Mouse (Mus musculus): Measurements from ENCODE around the gene Ccdc190.
A peak's percentile ranks its signal among the peaks of the same experiment; 100 is the strongest.

Gene Ccdc190

DNA sequence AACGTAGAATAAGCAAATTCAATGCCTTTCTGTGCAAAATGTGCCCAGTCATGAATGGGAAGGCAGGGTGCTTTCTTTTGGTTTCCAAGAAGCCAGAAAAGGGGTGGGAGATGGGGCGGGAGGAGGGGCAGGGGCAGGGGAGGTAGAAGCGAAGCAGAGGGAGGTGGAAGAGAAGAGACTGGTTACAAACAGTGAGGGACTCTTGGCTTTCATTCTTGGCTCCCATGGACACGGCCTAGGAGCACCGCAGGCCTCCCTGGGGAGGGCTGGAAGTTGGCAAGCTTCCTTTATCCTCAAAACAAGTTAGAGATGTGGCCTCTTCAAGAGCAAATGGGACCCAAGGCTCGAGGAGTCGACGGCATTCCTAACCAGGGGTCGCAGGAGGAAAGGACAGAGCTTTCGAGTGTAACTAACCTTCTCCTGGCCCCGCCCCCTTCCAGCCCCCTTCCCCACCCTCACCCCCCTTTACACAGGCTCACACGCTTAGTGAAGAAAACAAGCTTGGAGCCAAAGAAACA lies at the start of gene Ccdc190:
TSS of gene Ccdc190 (plus strand) at position 195 of the 518 bp plus-strand sequence.
- DNase-seq = peak; percentile 40 to 48

DNA sequence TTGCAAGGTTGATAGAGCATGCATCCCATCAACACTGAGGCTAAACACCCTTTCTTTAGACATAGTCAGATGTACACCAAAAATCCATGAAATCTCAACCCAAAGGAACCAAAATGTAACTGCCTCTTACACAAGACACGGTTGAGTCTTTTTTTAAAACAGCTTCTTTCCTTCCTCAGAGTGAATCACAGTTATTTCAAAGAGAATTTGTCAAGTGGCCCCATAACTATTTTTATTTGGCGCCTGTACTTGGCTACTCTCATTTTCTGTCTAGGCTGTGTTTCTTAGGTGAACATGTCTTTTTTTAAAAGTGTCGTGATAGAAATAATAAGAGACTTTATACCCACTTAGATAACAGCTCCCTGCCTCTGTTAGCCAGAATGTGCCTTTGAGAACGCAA lies 49.4 kb upstream of the Ccdc190 start:
- no peak for DNase-seq

DNA sequence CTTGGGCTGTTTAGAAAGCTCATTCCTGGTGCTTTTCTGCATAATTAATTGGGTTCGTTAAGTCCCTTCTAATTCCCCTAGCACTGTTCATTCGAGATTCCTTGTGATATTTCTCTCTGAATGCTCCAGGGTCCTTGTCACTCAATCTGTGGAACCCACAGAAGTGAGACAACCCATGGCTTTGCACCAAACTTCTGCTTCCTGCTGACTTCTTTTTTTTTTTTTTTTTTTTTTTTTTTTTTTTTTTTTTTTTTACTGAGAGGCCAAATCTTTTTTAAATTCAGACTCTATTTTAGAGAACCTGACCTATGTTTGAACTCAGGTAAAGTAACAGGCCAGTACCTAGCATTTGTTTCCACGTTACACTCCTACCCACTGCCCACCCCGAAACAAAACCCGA lies 48.3 kb upstream of the Ccdc190 start:
- DNase-seq = no peak

DNA sequence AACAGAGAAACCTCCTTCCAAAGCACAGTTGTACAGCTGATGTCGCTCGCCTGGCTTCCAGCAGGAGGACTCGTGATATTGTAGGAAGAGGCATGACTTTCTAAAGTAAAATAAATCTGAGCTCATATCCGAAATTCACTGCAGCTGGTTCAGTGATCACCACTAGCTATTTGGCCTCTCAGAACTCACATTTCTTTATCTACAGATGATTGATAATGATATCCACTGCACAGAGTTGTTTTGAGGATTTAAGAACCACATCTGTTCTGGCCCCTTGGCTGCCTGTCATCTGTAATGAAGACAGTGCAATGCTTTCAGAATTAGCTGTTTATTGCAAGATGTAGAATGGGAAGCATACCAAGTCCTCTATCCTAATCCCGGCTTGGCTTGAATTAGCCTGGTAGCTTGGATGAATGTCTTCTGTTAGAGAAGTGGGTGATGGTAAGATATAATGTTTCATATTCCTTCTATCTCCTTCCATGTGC lies 45.3 kb upstream of the Ccdc190 start:
- DNase-seq = no peak

DNA sequence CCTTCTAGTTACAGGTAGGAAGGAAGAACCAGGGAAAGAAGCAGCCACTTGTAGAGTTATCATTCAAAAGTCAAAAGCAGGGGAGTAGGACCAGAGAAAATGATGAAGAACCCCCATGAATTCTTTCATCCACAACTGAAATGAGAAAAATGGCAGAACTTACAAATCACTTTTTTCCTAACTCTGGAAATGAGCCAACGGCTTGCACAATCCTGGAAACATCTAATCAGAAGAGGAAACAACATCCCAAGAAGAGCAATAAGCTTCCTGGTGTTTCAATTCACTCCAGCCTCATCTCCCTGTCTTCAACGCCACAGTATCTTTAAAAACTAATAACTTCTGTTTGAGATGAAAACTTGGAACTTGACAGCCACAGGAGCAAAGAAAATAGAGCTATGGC lies 39.2 kb upstream of the Ccdc190 start:
- DNase-seq = no peak

DNA sequence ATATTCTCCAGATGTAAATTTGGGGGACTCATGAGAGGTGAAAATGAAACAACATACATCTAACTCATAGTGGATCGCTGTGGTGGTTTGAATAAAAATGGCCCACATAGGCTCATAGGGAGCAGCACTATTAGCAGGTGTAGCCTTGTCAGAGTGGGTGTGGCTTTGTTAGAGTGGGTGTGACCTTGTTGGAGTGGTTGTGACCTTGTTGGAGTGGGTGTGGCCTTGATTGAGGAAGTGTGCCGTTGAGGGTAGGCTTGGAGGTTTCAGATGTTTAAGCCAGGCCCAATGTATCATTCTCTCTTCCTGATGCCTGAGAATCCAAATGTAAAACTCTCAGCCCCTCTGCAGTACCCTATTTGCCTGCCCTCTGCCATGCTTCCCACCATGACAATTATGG lies 34.5 kb upstream of the Ccdc190 start:
- DNase-seq = no peak

DNA sequence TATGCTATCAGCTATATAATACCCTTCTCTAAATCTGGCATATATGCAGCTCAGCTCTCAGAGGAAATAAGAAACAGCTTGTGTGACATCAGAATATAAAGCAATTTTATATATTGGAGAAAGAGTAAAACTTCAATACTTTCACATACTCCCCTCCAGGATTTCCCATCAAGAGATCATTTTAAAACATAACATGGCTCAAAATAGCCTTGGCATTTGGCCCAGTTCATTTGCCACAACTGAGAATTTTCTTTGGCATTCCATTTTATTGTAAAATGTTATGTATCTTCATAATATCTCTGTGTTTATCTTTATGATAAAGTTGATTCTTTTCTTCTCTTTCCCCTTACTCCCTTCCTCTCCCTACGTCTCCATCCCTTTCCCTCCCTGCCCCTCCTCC lies 32.8 kb upstream of the Ccdc190 start:
- DNase-seq = no peak

DNA sequence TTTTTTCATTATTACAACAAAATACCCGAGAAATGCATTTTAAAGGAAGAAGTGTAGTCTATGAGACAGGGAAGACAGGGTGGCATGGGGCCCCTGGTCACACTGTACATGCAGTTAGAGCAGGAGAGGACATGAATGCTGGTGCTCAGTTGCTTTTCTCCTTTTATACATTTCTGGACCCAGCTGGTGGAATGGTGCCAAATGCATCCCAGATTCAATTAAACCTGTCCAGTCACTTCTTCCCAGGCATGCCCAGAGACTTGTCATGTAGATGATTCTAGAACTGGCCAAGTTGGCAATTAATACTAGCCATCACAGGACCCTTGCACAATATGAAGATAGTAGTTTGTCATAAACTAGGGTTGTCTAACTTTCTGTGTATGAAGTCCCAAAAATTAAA lies 30.5 kb upstream of the Ccdc190 start:
- DNase-seq = no peak

DNA sequence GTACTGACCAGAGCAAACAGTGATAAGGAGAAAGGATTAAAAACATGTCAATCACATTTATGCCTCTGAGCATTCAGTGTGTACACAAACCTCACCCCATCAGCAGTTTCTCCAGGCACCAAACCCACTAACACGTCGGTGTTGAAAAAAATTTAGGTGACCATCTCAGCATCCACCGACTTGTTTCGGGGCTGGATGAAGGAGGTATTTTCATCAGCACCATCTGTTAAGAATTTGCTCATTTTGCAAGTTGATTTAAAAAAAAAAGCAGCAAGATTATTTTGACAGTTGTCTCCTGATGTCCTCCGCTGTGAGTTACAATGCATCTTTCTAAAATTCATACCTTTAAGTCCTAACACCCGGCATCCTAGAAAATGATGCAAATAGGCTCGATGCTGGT lies 29.8 kb upstream of the Ccdc190 start:
- DNase-seq = no peak

DNA sequence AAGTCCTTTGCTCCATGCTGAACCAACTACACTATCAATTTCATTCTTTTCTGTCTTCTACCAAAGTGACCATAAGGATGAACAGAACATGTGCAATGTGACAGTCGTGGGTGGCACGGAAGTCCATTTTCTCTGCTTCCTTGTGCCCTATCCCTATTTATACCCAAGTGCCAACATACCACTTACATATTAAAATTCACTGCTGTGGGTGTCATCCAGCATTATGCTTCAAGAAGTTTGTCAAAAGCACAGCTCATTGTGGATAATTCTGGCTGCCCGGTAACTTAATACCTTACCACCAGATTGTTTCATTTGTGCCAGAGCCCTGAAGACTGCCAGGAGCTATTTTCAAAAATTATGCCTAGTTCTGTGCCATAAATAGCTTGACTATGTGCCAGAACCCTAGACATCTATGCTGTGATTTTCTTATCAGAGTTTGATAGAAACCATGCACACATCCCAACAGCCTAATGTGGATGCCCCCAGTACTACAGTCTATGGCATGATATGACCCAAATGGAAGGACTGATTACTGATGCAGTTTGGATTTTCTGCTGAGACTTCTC lies 27.6 kb upstream of the Ccdc190 start:
- DNase-seq = no peak

DNA sequence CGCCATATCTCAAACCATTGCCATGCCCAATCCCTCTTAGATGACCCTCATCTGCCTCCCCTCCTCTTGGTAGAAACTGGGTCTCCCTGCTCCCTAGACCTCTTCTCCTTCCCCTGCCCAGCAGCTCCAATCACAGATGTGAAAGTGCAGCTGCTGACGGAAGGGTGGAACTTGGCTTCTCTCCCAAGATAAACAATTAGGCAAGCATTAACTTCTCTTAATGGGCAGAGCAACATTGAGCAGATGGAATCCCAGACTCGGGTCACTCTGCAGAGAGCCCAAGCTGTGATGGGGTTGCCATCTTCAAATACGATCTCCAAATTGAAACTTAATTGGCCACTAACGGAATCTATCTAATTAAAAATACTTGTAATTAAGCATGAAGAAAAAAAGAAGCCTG lies 19.3 kb upstream of the Ccdc190 start:
- DNase-seq = no peak

DNA sequence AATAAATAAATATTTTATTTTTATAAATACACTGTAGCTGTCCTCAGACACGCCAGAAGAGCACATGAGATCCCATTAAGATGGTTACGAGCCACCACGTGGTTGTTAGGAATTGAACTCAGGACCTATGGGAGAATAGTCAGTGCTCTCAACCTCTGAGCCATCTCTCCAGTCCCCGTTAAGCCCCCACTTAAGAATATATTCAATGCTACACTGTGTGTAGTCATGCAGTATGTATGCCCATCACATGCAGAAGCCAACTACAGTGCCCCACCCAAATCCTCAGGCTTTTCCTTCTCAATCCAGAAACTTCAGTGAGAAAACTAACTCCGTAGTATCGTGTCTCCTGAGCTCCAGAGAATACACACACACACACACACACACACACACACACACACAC lies 18.8 kb upstream of the Ccdc190 start:
- DNase-seq = no peak

DNA sequence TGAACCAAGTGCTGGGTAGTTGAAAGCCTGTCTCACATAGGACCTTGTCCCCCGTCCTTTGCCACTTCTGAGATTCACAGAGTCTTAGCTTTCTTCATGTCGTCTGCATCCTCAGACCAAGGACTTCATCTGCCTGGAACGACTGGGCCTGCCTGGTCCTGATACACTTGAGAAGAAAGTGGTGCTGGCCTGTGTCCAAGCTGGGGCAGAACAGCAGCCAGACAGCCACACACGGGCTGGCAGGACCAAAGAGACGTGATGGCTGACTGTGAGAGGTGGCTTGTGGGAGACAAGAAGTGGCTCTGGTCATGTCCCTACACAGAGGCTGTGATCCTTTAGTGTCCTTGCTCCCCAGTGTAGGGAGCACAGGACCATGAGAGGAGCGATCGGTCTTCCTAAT lies 17.7 kb upstream of the Ccdc190 start:
- DNase-seq = no peak

DNA sequence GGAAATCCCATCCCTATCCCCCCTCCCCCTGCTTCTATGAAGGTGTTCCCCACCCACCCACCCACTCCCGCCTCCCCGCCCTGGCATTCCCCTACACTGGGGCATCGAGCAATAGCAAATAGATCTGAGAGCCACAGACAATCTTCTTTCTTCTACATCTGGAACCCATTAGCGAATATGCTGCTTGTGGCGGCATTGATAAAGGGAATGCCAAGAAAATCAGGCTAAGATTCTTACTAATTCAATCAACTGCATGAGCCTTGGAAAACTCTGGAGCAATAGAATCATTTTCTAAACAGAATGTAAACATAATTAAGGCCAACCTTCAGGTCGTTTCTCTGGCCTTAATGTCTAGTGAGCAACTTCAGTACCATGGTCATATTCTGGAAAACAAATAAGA lies 16.9 kb upstream of the Ccdc190 start:
- no peak for DNase-seq

DNA sequence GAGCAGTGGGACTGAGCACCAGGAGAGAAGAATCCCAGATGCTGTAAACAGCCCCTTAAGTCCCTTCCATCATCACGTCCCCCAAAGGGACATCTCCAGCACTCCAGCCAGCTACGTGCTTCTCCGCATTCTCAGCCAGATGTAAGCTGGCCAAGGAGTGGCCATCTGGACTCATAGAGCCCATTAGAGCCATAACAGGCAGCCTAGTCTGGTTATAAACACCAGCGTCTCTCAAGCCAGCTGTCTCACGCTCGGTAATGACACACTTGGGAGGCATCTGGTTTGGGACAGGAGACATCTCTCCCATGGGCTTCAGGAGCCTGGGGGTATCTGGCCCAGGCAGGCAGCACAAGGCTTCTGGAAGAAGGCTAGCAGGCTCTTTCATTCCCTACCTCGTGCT lies 11.8 kb upstream of the Ccdc190 start:
- DNase-seq = no peak

DNA sequence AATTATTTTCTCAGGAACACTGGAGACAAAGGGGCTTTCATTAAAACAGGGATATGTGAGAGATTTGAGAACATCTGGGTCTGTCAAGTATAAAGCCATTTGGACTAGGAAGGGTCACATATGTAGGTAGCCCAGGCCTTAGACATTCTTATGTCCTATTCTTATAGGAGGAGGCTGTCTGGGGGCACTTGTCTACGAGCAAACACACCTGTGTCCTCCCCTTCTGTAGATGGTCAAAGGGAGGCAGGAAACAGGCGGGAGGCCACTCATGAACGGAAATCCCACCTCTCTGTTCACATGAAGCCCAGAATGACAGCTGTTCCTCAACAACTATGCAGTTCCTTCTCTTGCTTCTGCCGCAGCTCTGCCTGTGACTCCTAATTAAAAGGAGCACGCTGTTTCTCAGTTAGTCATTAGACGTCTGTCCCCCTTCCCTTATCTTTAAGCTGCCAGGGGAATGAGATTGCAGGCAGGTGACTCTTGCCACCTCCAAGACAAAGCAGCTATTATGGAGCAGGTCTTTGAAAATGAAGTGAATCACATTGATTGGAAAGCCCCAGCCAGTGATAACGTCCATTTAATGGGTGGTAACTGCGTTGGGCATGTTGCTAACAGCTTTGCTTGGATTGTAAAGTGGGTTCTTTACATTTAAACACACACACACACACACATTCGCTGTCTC lies 11.2 kb upstream of the Ccdc190 start:
- no peak for DNase-seq

DNA sequence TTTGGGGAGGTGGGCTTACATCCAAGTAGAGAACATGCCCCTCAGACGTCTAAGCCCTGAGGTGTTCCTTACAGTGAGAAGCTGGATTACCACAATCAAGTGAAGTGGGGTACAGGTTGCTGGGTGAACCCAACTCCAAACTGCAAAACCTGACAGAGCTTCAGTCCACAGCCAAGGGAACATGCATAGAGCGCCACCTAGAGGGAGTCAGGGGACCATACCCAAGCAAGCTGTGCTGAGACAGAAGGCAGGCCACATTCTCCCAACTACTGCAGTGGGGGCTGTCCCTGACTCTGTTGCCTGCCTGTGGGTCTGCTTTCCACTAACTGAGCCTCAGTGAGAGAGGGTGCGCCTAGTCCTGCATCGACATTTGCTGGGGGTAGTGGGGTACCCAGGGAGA lies 10.4 kb upstream of the Ccdc190 start:
- peak in 1 of 2 experiments; percentile 12 for DNase-seq

DNA sequence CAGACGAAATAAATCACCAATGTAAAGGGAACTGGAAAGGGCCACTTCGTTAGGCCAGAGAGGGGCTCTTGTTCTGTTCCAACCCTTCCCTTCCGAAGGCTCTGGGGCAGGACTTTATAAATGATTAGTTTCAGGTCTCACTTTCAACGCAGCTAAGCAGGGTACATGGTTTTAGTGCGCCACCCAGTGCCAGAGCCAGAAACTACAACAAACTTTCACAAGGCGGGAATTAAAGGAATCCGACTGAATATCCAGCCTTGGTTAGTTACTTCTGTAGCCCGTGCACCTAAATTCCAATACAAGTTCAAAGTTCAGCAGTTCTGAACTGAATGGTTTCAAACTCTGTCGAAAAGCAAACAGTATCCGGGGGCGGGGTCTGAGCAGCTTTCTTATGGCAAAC lies 9.2 kb upstream of the Ccdc190 start:
- DNase-seq = peak; percentile 69 to 88

DNA sequence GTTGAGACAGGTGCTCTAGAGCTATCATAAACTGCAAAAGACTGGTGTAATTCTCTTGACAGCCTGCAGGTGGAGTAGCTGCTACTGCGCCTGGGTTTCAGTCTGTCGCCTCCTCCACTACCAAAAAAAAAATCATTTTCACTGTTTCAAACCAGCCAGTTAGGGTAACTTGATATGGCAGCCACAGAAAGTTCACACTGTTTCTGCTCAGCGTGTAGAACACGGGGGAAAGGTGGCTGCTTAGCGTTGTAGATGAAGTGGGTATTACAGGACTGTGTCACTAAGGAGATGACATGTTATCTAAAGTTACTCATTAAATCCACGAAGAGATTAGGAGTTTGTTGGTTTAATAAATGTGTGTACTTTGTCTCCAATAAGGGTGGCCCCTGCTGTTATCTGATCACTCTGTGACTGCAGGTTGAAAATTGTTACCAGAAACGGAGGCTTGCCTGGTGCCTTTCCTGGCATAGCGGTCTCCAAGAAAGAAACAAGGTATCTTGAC lies 6.7 kb upstream of the Ccdc190 start:
- peak in 1 of 2 experiments; percentile 49 for DNase-seq

DNA sequence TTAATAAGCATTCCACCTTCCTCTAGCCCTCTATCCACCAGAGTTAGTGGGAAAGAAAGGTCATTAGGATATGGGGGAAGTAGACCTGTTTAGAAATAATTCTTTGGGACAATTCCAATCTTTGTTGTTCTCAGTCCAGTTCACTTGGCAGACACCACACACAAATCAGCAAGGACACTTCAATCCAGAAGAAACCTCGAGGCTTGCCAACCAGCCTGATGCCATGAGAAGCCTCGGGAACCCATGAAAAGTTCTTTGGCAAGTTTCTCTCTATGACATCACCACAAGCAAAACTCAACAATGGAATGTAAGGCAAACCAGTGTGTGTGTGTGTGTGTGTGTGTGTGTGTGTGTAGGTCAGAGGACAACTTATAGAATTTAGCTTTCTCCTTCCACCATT lies 3.9 kb upstream of the Ccdc190 start:
- no peak for DNase-seq

DNA sequence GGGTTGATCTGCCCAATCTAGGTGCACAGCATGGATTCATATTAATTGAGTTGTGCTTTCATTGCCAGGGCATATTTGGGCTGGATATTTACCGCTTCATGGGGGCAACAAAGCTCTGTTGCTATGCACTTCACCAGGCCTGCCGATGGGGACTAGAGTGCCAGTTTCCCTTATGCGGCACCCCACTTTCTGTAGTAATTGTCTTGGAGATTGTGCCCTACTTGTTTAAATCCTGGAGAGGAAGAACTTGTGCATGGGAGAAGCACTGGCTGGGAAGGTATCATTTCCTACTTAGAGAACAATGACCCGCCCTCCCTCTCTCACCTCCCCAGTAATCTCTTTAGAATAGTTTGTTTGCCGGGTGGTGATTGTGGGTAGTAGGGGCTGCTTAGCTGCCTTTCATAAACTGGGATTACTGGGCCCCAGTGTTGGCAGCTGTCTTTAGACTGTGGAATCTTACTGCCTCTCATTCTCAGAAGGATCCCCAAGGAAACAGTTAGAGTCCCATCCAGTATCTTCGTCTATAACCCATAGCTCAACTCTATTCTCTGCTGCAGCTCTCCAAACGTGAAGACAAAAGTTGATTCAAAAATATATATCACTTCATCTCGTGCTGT lies 587 bp upstream of the Ccdc190 start:
- DNase-seq = no peak

DNA sequence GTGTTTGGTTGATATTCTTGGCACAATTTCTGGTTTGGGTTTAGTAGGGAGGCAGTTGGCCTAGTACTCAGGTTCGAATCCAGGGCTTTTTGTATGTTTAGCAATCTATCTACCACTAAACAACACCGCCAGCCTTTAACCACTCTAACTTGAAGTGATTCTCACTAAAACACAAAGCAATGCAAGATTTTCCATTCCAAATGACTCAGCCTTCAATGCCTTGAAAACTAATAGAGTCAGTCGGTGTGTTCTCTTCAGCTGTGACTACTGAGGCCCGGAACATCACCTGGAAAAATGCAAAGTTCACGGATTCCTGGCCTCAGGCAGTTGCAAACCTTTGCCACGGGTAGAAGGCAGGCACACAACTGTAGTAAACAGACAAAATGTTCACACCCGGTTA lies 3.2 kb downstream of the Ccdc190 start:
- no peak for DNase-seq

DNA sequence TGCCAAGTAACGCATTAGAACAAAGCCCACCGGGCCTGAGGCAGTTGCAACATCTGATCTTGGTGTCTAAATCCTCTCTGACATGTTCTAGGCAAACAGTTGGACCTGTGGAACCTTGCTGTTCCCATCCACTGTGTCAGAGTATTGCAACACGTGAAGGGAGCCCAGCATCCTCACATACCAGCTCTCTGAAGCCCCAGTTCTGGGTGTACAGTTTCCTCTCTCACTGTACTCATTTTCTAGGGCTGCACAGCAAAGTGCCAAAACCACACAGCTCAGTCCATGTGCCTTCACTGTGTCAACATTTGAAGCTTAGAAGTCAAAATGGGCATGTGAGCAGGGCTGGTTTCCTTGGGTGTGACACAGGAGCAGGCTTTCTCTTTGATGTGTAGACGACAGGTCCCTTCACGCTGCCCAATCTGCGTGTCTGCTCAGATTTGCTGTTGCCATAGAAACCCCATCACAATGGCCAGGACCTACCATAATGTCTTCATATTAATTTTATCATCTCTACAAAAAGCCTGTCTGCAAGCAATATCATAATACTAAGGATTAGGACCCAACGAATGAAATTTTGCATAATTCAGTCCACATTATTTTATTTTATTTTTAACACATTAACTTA lies 3.8 kb downstream of the Ccdc190 start:
- DNase-seq = no peak
